Mouse (Mus musculus) activated CD4-positive, CD25-positive, alpha-beta regulatory T cell, adult 4 months (primary cell): ENCODE measurements around the gene Ltbp4. TPM values are rescaled to one million over a fixed set of nuclear protein-coding genes. Genes with fewer than 3 reads are reported as not detected.

Source experiments
- ATAC-seq: one replicate; pipeline ENCODE4 v1.8.0; 2017
- polyA plus RNA-seq, 2 experiments: library from polyadenylated mRNA; unstranded; fragments of 100-300 nt; shearing (Covaris generic); gene quantifications; one replicate each; pipeline ENCODE4 v1.2.1; 2017

Gene Ltbp4
- polyA plus RNA-seq, 2 experiments from 2014 or later, result 0.94 to 1.3 TPM

DNA sequence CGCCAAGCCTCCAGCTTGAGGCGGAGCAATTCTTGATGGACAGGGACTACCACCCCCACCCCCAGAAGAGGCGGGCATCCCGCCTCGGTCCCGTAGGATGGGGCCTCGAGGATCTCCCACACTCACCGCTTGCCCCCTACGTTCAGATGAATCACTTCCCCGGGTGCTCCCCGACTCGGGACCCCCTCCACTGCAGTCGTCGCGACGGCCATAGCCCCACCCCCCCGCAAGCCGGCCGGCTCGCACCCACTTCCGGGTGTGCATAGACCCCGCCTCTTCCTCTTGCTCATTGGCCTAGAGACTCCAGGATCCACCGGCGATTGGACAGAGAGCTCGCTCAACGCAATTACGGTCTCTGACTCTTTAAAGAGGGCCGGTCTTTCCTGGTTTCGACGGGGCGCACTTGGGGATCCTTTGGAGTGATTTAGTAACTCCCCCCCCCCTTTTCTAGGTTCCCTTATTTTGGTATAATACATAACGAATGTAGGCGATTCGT is 18.3 kb upstream of the Ltbp4 start, which contains the start of gene Shkbp1:
Shkbp1 (minus strand) TSS at position 275 of the 496 bp plus-strand sequence.
- peak; percentile 93 for ATAC-seq

DNA sequence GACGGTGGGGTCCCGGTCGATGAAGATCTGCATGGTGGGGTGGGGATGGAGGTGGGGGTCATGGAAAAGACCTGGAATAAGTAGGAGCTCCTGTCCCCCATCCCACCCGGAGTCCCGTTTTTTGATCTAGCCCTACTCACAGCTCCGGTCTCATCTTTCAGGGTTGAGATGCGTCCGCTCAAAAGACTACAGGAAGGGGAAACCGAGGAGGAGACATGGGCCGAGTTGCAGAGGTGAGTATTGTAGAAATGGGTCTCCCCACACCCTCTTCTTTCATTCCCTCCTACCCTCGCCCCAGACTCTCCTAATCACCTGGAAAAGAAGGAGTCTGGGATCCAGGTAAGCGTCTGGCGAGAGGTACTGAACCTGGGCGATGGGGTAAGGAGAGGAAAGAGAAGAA is 17.8 kb upstream of the Ltbp4 start:
- ATAC-seq, result no peak

DNA sequence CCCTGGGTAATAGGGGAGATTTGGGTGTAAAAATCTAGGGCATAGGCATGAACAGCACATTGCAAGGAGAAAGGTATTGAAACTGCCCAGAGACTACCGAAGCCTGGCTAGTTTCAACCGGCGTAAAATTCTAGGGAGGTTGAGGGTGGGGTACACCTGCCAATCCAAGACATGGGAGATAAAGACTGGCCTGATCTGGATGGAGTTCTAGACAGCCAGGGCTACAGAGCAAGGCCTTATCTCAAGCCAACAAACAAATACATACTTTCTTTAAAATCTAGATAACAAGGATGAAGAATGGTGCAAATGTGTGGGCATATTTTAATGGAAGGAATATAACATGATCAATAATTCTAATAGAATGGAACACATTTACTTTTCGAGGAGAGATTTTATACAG is 17.3 kb upstream of the Ltbp4 start:
- ATAC-seq, result no peak

DNA sequence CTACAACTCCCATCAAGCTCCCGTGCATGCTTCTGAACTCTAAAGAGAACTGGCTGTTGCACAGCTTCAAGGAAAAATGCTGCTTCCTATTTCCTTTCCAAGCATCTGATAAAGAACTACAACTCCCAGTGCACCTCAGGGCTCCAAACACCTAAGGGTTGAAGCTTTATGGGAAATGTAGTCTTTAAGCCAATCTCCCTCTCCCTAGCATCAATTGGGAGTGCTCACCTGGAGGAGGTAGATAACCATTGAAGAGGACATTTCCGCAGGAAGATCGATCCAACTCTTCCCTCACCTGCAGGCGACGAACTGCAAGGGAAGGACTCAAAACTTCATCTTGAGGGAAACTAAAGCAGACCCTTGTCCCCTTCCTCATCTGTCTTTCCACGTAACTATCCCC is 16.7 kb upstream of the Ltbp4 start:
- no peak for ATAC-seq

DNA sequence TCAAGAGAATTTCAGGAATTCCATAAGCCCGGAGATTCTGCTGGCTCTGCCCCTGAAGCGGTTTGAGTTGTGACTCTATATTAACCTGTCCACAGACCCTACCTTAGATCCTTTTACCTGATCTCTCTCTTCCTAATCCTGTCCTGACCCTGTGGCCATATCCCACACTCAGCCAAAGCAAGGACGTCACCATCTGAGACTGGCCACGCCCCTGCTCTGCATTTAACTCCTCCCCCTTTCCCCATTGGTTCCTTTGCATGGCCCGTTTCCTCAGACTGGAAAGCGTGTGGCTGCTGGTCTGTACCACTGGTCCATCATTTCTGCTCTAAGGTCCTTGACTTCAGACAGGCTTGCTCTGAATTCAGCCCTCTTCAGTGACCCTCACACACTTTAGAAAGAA is 8.0 kb upstream of the Ltbp4 start:
- no peak for ATAC-seq

DNA sequence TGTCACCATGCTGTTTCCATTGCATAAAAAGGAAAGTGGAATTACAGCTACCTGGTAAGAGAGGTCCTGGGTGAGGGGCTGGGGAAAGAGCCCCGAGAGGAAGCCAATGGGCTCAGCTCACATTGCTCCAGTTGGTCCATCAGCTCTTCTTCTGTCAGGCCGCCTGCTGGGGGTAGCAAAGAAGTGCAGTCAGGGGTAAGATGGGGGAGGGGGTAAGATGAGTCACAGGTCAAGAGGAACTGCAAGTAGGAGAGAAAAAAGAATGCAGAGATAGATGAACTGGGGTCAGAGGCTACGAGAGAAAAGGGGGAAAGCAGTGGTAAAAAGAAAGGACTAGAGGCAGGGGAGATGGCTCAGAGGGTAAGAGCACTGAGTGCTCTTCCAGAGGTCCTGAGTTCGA is 5.1 kb upstream of the Ltbp4 start:
- ATAC-seq, result peak; percentile 28

DNA sequence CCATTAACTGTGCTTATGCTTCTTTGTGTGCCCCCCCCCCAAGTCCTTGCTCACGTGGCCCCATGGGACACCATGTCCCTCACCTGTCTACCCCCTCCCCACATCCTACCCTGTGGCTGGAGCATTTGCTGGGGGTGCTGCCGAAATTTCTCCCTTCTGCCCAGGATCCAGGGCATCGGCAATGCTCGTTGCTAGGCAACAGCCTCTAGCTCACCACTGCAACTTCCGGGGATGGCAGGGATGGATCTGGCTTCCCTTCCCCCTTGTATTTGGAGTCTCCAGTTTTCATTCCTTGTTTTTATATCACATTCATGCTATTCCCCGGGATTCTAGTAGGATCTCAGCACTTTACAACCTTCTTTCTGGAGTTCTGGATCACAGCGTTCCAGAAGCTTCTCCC is 2.0 kb upstream of the Ltbp4 start:
- no peak for ATAC-seq

DNA sequence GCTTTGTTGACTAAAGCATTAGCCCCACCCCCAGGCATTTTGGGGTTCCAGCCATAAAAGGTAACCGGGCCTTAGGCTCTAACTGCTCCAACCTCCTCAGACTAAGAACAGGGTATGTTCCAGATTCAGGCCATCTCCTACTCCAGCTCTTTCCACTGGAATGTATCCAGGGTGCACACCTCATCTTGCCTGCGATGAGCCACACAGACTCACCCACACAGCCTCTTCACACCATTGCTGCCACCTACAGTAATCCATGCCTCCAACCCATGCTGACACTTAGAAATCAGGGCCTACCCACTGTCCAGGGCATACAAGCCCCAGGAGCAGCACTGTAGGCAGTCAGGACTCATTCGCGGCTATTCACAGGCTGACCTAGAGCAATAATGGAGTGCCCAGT is 1.6 kb upstream of the Ltbp4 start:
- ATAC-seq, result no peak

DNA sequence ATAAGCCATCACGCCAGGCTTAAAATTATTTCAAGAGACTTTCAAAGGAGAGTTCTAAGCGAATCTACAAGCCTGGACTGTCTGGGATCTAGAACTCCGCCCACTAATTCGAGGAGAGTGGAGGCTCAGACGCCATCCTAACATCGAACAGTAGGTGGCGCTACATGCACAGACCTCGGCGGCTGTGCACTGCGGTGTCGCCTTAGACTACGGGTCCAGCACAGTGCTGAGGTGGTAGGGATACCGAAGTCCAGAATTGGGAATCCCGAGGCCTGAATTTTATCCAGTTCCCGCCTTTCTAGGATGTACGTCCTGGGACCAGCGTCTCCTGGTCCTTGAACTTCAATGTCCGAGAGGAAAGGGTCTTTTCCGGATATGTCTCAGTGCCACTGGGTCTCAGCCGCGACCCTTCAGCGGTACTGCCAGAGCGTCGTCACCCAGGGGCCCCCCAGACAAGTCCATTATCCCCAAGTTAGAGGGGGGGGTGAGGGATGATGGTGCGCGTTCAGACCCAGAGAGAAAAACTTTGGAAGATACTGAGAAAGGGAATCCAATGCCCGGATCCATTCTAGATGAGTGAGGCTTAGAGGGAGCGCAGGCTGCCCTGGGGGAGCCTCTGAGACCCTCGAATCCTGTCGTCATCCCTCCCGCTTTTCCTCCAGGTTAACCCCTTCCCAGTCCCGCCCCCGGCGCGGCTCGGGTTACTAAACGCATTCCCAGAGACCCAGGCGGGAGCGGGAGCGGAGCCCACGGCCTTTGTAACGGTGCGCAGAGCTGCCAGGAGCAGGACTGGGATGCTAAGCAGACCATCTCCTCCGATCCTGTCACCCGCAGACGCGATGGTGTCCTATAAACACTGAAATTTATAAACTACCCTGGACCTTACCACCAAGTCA is 1.3 kb downstream of the Ltbp4 start:
- ATAC-seq, result peak; percentile 68

DNA sequence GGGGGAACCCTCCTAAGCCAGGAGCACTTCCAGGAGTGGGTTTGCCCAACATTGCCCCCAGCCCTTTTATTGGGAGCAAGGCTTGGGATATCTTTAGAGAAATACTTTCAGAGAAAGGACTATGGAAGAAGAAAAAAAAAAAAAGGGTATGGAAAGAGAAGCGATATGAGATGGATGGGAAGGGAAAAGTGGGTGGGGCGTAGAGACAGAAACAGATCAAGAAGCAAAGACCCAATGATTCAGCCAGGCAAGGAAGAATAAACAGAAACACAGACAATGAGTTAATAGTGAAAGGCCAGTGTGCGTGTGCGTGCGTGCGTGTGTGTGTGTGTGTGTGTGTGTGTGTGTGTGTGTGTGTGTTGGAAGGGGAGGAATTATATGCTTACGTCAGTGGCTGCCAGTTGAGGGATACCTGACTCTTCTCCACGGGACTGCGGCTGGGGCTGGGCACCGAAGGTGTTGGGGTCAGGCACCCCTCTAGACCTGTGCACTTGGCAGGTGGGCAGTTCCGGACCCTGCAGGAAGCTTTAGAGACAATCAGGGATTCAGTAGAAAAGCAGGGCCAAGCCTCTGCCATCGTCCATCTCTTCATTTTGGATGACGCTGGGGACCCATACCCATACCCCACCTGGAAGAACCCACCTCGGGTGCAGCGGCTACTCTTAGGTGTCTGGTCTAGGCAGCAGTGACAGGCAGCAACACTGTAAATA is 2.3 kb downstream of the Ltbp4 start:
- ATAC-seq, result no peak

DNA sequence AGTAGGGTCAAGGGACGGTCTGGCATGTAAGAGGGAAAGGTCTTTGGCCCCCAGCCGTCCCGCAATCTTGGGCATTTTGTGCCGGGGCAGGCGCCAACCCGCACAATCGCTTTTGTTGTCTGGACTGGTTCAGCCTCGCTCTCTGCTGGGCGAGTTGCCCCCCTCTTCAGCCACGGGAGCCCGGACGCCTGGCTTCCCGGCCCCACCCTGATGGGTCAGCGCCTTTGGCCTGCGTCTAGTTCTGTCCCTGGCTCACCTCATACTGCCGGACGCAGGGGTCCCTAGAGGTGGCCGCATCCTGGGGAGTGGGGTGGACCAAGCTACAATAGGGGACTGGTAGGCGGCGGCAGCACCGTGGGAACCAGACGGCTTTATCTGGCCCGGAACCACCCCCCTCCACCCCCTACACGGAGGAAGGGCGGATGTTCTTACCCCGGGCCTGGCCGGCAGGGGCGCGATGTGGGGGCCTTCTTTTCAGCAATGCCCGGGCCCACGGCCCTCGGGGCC is 3.0 kb downstream of the Ltbp4 start:
- ATAC-seq, result no peak

DNA sequence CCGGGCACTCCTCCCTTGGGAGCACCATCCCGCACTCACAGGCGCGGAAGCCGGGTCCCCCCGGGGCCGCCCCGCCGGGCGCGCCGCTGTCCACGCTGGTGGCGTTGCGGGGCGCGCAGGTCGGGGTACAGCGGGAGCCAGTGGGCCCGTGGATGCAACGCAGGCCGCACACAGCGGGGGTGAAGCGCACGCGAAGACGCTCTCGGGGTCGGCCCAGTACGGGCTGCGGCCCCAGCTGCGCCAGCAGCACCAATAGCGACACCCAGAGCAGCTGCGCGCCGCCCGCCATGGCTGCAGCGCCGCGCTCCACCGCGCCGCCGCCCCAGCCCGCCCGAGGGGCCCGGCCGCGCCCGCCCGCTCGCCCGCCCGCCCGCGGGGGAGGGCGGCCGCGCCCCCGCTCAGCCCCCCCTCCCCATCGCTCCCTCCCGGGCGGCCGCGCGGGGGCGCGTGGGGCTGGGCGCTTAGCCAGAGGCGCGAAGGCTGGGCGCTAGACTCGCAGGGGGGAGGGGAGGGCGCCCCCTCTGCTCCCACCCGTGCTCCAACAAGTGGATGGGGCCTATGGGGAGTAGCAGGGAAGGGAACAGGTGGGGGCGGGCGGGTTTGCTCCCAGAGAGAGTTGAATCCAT is 4.1 kb downstream of the Ltbp4 start:
- no peak for ATAC-seq

DNA sequence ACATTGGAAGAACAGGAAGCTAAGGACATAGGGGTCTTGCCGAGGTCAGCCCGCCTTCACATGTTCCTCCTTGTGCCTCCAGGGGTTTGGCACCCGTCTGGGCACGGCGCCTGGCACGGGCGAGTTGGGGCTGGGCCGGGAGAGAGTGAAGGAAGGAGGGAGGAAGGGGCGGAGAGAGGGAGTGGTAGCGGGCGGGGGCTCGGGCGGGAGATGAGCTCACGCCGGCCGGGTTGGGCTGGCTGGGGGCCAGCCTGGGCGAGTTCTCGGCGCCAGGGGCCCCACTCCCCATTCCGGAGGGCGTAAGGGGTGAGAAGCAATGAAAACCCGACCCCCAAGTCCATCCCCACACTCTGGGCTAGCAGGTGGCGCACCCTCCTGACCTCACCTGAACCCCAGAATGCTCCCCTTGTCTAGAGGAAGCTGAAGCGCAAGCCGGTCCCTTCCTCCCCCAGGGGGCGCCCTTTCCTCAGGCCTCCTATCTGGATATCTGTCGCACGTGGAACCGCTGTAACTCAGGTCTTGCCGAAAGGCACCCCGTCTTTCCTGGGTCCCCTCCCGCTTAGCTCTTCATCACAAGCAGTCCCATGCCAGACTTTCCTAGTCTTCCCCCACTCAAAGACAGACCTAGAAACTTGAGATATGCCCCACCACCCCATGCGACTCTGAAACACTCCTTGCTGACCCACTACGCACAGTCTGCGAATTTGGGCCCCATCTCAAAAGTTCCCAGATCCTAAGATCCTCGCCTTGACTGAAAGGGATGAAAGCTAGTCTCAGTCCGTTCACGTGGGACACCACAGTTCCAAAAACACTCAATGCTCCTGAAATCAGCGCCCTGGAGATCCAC is 4.9 kb downstream of the Ltbp4 start:
- peak; percentile 32 for ATAC-seq

DNA sequence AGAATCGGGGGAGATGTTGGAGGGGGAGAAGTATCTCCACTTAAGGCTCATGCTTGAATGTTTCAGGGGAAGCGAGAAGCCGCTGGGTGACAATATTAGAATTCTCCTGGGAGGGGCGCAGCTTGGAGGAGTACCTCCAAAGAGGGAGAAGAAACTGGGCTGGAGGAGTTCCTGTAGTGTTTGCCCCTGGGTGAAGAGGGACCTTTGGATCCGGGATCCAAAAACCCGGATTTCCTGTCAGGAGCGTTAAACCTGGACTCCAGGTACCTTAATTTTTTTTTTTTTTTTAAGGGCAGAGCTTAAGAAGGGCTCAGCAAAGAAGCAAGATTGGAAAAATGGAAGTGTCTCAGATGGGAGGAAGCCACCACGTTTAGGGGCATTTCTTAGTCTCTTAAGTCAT is 5.6 kb downstream of the Ltbp4 start:
- ATAC-seq, result no peak

DNA sequence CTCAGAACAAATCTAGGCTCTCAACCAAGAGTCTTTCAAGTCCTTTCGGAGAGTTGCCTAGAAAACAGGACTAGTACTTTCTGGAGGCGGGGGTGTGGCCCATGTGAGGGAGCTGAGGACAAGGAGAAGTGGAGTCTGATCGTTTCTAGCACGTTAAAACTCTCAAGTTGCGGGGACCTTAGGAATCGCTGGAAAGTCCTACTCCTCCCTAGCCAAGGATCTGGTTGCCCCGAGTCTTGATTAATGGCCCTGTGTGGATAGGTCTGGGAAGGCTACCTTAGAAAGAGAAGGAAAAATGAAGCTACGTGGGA is 6.0 kb downstream of the Ltbp4 start:
- ATAC-seq, result no peak

DNA sequence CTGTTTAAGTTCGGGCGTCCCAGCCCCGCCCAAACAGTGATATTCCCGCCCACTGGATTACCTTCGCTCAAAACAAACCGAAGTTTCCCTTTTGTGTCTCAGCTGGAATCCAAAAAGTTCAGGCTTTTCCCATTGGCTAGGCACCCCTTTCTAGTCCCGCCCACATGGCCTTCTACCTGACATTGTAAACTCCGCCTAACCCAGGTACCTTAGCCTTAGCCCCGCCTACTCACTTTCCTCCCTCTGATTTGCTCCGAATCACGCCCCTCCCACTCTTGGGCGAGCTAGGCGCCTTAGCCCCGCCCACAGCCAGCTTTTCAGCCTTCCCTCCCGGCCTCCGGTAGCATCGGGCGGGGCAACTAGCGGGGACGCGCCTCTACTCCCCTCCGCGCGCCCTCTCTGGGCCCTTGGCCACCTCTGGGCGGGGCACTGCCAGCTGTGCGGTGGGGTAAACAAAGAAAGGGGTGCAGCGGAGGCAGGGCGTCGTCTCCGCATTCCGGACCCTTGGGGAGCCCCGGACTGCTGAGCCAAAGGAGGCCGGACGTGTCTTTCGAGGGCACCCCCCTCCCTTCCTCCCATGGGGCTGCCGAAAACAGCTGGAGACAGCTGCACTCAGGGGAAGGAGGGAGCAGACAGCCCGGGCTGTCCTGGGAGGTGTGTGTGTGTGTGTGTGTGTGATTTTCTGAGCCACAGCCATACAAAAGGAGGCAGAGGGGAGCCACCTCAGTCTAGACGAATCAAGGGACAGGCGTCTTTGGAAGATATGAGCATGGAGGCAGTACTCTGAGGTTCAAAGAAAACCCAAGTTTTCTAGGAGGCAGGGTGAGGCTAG is 6.6 kb downstream of the Ltbp4 start:
- ATAC-seq, result peak; percentile 30

DNA sequence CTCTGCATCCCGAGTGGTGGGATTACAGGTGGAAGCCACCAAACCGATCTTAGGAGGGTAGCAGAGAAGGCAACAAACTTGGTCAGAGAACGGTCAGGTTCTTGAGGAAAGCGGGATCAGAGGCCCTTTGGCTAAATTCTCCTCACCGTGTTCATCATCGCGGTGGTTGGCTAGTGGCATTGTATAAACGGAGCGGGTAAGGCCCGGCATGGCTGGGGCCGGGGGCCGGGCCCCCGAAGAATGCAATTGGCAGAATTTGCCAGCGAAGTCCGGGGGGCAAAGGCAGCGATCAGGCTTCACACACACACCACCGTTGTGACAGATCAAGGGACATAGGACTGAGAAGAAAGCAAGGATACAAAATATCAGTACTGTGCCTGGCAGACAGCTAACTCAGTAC is 7.5 kb downstream of the Ltbp4 start:
- no peak for ATAC-seq

DNA sequence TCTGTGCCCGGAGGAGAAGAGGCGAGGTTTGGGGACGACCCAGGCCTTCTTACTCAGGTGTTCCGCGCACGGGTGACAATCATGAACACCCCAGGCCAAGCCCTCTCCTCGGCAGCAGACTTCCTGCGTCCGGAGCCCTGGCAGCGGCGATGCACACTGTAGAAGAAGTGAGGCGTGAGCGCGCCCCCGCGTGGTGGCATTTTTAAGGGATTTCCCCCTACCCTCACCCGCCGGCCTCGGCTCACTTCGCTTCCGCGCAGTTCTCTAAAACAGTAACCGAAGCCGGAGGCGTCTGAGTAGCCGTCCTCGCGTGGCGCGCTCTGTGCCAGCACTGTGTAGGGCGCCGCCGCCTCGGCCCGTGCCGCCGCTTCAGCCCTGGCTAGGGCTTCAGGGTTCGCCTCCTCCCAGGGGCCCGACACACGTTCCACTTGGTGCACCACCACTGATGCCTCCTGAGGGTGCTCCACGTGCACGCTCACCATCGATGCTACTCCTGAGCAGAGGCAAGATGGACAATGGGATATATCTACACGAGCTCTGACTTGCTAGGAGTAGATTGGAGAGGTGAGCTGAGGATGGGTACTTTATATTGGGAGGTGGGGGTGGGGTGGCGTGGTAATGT is 8.1 kb downstream of the Ltbp4 start:
- peak; percentile 83 for ATAC-seq

DNA sequence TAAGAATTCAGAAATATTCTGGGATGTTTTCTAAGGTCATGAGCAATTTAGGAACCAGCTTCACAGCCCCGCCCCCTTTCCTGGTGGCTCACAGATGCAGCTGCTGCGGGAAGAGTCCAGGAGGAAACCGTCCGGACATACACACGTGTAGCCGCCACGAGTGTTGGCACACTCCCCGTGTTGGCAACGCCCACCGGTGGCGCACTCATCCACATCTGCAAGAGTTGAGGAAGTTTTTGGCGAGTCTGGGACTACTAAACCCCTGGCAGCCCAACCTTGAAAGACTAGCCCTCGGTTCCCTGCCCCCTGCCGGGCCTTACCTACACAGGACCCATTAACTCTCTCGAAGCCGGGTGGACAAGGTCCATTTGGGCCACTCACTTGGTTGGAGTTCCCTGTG is 8.8 kb downstream of the Ltbp4 start:
- ATAC-seq, result no peak

DNA sequence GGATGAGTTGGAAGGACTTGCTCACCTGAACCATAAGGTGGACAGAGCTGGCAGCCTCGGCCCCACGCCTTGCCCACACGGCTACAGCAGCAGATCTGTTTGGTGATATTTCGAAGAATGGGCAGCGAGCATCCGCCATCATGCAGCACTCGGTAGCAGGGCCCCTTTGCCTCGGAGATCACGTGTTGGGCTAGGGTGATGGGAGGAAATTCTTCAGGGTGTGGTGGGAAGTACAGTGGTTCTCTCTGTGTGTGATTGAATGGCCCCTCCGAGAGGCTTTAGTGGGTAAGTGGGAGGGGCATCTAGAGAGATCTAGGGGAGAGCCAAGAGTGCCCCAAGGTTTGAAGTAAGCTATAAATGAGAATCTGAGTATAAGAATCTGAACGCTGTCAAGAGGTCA is 9.3 kb downstream of the Ltbp4 start:
- no peak for ATAC-seq

DNA sequence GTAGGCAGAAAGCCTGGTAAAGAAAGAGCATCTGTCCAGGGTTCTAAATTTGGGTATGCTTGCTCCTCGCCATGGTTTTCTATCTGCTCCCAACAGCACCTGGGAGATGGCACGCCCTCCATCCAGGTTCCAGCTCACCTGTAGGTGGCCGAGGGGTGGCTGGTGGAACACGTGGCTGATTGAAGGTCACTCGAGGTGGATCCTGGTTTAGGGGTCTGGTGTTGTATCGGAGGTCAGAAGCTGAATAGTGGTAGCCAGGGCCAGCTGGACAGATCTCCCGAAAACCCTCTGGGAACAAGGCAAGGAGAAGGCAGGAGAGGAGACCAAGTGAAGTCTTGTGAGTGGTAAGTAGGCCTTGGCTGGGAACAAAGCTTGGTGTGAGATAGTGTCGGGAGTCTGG is 10.0 kb downstream of the Ltbp4 start:
- no peak for ATAC-seq
